Mouse (Mus musculus) neural tube, embryonic 15.5 days (tissue): ENCODE data around the gene Armc6. TPM values are rescaled to one million over a fixed set of nuclear protein-coding genes. Genes with fewer than 3 reads are reported as not detected.

Experiments
- ATAC-seq: fragments of 200-750 bp; cut with Nextera tagmentation; 2 replicates; pipeline ENCODE4 v1.8.0; 2017; ENCODE audit warnings: mild to moderate bottlenecking, moderate TSS enrichment, moderate library complexity; ENCODE audit not compliant: low FRiP score
- H3K27ac ChIP-seq: fragments of 300-500 bp; sonication (generic); replicated peaks from 2 replicates; pipeline ENCODE4 v1.5.1; 2015; ENCODE audit warnings: mild to moderate bottlenecking, inconsistent platforms
- H3K27me3 ChIP-seq: fragments of 300-500 bp; sonication (generic); replicated peaks from 2 replicates; pipeline ENCODE4 v1.6.1; 2015; ENCODE audit warnings: inconsistent platforms
- H3K36me3 ChIP-seq: fragments of 300-500 bp; sonication (generic); 2 replicates; pipeline ENCODE4 v1.6.1; 2015; ENCODE audit warnings: inconsistent platforms
- H3K4me1 ChIP-seq: fragments of 300-500 bp; sonication (generic); 2 replicates; pipeline ENCODE4 v1.6.1; 2015; ENCODE audit warnings: inconsistent platforms
- H3K4me2 ChIP-seq: fragments of 300-500 bp; sonication (generic); 2 replicates; pipeline ENCODE4 v1.6.1; 2015; ENCODE audit warnings: inconsistent platforms, mild to moderate bottlenecking, moderate library complexity
- H3K4me3 ChIP-seq: fragments of 300-500 bp; sonication (generic); replicated peaks from 2 replicates; pipeline ENCODE4 v1.5.1; 2015; ENCODE audit warnings: mild to moderate bottlenecking, inconsistent platforms
- H3K9ac ChIP-seq: fragments of 300-500 bp; sonication (generic); replicated peaks from 2 replicates; pipeline ENCODE4 v1.6.1; 2015; ENCODE audit warnings: mild to moderate bottlenecking, inconsistent platforms
- H3K9me3 ChIP-seq: fragments of 300-500 bp; sonication (generic); replicated peaks from 2 replicates; pipeline ENCODE4 v1.6.1; 2016; ENCODE audit warnings: inconsistent platforms
- WGBS: fragments of 180-500 bp; shearing (Covaris S2); methylation state at CpG from one replicate; pipeline ENCODE4 v1.1.7; 2015; ENCODE audit warnings: mixed read lengths; 5-methylcytosine and 5-hydroxymethylcytosine counted together
- polyA plus RNA-seq: library from polyadenylated mRNA; unstranded; fragments of >200 nt; fragmentation: Nextera tagmentation; extraction: Ambion mirVana; gene quantifications from 2 replicates; pipeline ENCODE4 v1.2.1, GENCODE M21; 2015

The Armc6 gene
- polyA plus RNA-seq, 1 experiment from 2014 or later, result 112 TPM

DNA sequence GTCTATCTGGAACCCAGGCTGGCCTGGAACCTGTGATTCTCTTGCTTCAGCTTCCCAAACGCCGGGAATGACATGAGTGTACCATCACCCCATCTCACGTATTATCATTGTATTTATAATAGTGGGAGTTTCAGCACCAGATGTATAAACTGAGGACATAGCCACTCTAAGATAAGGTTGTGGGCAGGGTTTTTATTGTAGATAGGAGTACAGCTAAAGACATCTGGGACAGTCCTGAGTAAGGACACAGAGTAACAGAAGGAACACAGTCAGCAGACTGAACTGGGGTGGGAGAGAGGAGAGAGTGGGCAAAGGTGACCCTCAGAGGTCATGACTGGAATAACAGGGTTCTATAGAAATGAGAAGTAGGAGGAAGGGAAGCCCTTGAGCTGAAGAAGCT, 33.4 kb upstream of the Armc6 start:
- H3K4me1 ChIP-seq, result no peaks in the 10 kb centered on the region
- WGBS, result 89% methylated on average over 3 of the region's 3 CpGs
- no peak overlapping the region for H3K4me2 ChIP-seq
- peaks cover 38% of the 10 kb centered on the region for H3K36me3 ChIP-seq
- no peaks in the 10 kb centered on the region for H3K9me3 ChIP-seq
- H3K9ac ChIP-seq, result no peak overlapping the region
- no peak for ATAC-seq
- no peak overlapping the region for H3K27ac ChIP-seq
- no peak overlapping the region for H3K4me3 ChIP-seq
- H3K27me3 ChIP-seq, result no peaks in the 10 kb centered on the region

DNA sequence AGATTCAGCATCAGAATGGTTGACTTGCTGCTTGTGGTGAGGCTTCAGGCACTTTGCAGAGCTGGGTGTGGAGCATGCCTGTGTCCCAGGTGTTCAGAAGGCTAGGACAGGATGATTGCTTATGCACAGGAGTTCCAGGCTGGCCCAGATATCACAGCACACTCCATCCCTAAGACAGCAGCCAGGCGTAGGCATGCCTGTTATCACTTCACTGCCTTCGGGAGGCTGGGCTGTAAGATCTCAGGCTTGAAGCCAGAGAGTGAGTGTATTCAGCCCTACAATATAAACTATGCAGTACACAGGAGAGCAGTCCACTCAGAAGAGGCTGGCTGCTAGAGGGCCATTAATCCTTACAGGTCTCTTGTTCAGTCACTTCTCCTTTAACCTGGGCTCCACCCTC, 24.8 kb upstream of the Armc6 start:
- H3K4me2 ChIP-seq, result no peak overlapping the region
- H3K9me3 ChIP-seq, result no peaks in the 10 kb centered on the region
- H3K27me3 ChIP-seq, result no peaks in the 10 kb centered on the region
- no peak overlapping the region for H3K4me3 ChIP-seq
- no peak overlapping the region for H3K9ac ChIP-seq
- ATAC-seq, result no peak
- no peaks in the 10 kb centered on the region for H3K4me1 ChIP-seq
- 88% methylated on average over 2 of the region's 2 CpGs for WGBS
- peaks cover 97% of the 10 kb centered on the region for H3K36me3 ChIP-seq
- H3K27ac ChIP-seq, result no peak overlapping the region

DNA sequence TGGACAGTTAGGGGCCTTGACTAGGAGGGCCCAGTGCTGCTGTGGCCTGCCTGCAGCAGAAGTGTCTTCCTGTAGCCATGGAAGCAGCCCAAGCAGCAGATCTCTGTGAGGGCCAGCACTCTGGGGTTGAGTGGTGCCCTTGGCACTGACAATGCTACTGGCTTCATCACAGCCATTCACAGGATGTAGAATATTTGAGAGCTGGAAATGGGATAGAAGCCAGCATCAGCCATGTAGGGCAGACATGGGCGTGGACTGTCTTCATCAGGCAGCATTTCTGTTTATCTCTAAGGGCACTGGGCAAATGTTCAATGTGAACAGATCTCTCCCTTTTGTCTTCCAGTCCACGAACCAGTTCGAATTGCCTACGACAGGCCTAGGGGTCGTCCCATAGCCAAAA, 24.3 kb upstream of the Armc6 start:
- Histone ChIP-seq H3K4me3 (no peak overlapping the region), H3K27ac (no peak overlapping the region), H3K9ac (no peak overlapping the region), H3K4me1 (no peaks in the 10 kb centered on the region), H3K36me3 (peaks cover 97% of the 10 kb centered on the region), H3K4me2 (no peak overlapping the region), H3K9me3 (no peaks in the 10 kb centered on the region), H3K27me3 (no peaks in the 10 kb centered on the region)
- WGBS, result 92% methylated on average over 5 of the region's 5 CpGs
- ATAC-seq, result no peak

DNA sequence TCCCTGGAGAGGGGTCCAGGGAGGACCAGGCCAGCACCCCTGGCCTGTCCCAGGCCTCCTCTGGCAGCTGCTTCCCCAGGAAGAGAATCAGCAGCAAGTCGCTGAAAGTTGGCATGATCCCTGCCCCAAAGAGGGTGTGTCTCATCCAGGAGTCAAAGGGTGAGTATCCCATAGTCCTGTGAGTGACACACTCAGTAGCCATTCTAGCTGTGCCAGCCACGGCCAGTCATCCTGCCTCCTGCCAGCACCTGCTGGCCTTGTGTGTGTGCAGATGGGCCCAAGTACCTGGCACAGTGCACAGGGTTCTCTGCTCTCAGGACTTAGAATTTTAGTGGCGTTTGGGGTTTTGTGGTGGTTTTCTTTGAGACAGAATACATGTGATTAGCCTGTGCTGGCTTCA, 23.2 kb upstream of the Armc6 start:
- Histone ChIP-seq H3K4me2 (no peak overlapping the region), H3K4me1 (no peaks in the 10 kb centered on the region), H3K9me3 (no peaks in the 10 kb centered on the region), H3K4me3 (no peak overlapping the region), H3K27ac (no peak overlapping the region), H3K27me3 (no peaks in the 10 kb centered on the region), H3K9ac (no peak overlapping the region; the same call in 1 of the 2 replicates), H3K36me3 (peaks cover 97% of the 10 kb centered on the region)
- 90% methylated on average over 3 of the region's 3 CpGs for WGBS
- ATAC-seq, result no peak

DNA sequence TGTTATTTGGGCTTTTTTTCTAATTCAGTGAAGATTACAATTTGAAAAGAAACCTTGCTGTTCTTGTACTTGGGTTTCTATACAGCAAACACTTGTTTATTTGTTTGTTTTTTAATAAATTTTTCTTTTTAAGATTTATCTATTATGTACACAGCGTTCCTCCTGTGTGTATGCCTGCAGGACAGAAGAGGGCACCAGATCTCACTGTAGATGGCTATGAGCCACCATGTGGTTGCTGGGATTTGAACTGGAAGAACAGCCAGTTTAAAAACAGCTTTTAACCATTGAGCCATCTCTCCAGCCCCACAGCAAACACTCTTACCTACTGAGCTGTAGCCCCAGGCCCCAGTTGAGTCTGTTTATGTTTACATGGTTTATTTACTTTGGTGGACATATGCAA, 20.4 kb upstream of the Armc6 start:
- Histone ChIP-seq H3K27me3 (no peaks in the 10 kb centered on the region), H3K4me2 (no peak overlapping the region), H3K9me3 (no peaks in the 10 kb centered on the region), H3K4me3 (no peak overlapping the region), H3K36me3 (peaks cover 97% of the 10 kb centered on the region), H3K27ac (no peak overlapping the region), H3K4me1 (no peaks in the 10 kb centered on the region), H3K9ac (no peak overlapping the region)
- 82% methylated on average over 1 of the region's 1 CpGs for WGBS
- no peak for ATAC-seq

DNA sequence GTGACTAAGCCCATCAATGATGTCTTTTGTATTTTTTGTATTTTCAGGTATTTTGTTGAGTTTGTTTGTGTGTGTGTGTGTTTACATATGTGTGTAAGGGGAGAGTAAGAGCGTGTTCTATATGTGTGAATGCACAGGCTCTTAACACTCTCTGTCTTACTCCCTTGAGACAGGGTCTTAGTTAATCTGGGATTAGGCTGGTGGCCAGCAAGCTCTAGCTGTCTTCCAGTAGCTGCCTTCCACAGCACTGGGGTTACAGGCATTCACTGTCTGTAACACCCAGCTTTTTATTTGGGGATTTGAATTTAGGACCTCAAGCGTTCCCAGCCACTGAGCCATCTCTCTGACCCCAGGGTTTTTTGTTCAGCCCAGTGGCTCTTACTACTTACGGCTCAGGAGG, 13.6 kb upstream of the Armc6 start:
- Histone ChIP-seq H3K4me2 (no peak overlapping the region), H3K4me1 (peaks cover 32% of the 10 kb centered on the region), H3K27me3 (no peaks in the 10 kb centered on the region), H3K4me3 (no peak overlapping the region), H3K9me3 (no peaks in the 10 kb centered on the region), H3K27ac (no peak overlapping the region), H3K9ac (no peak overlapping the region), H3K36me3 (peaks cover 84% of the 10 kb centered on the region)
- ATAC-seq, result no peak
- WGBS, result 91% methylated on average over 3 of the region's 3 CpGs

DNA sequence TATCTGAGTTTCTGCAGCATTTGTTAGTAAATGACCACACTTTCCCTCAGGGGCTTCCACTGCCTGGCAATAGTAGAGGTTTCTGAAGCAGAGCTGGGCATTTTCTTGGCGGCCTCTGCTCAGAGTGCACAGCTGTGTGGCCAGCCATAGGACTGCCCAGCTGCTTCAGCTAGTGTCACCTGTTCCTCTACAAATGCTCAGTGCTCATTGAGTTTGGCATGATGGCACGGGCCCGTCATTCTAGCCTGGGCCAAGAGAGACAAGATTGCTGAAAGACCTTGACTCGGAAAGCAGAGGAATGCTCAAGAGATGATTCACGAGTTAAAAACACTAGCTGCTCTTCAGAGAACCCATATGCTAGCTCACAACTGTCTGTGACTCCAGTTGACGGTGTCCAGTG, 12.4 kb upstream of the Armc6 start:
- Histone ChIP-seq H3K9ac (no peak overlapping the region), H3K36me3 (peaks cover 84% of the 10 kb centered on the region), H3K27me3 (no peaks in the 10 kb centered on the region), H3K4me3 (no peak overlapping the region), H3K27ac (no peak overlapping the region), H3K9me3 (no peaks in the 10 kb centered on the region), H3K4me2 (no peak overlapping the region), H3K4me1 (peaks cover 32% of the 10 kb centered on the region)
- no peak for ATAC-seq
- WGBS, result 92% methylated on average over 6 of the region's 6 CpGs

DNA sequence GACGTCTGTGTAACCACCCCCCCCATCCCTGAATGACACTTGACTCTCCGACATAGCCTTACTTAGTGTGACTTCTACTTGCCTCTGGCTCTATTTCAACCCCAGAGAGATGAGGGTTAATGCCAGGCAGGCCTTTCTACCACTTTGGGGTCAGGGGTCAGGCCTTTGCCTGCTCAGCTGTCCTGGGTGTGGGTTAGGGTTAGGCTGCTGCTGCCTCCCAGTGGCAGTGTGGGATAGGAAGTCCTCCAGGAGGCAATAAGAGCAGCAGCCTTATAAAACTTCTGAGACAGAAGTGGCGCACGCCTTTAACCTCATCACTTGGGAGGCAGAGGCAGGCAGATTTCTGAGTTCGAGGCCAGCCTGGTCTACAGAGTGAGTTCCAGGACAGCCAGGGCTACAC, 6.4 kb upstream of the Armc6 start:
- WGBS, result 87% methylated on average over 5 of the region's 5 CpGs
- H3K27ac ChIP-seq, result no peak overlapping the region
- H3K4me3 ChIP-seq, result no peak overlapping the region
- no peak for ATAC-seq
- H3K27me3 ChIP-seq, result no peaks in the 10 kb centered on the region
- H3K36me3 ChIP-seq, result peaks cover 77% of the 10 kb centered on the region
- H3K4me2 ChIP-seq, result no peak overlapping the region
- H3K9me3 ChIP-seq, result no peaks in the 10 kb centered on the region
- no peak overlapping the region for H3K9ac ChIP-seq
- peaks cover 36% of the 10 kb centered on the region for H3K4me1 ChIP-seq

DNA sequence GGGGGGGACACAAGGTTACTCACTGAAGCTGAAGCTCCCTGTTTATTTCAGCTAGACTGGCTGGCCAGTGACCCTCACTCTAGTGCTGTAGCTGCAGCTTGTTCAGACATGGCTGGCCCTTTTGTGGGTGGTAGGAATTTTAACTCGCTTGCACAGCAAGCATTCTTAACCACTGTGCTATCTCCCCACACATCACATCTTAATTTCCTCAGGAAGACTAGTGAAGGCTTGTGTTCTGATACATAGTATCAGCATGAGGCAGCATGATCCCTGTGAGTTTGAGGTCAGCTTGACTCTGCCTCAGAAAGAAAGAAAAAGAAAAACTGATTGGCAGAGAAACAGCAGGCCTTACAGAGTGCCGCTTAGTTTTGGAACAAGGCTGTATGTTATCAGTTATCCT, 3.6 kb upstream of the Armc6 start:
- no peak for ATAC-seq
- Histone ChIP-seq H3K4me3 (no peak overlapping the region), H3K9me3 (no peaks in the 10 kb centered on the region), H3K27me3 (no peaks in the 10 kb centered on the region), H3K36me3 (peaks cover 60% of the 10 kb centered on the region), H3K27ac (no peak overlapping the region), H3K9ac (no peak overlapping the region), H3K4me2 (no peak overlapping the region), H3K4me1 (peaks cover 35% of the 10 kb centered on the region)
- 89% methylated on average over 2 of the region's 2 CpGs for WGBS

DNA sequence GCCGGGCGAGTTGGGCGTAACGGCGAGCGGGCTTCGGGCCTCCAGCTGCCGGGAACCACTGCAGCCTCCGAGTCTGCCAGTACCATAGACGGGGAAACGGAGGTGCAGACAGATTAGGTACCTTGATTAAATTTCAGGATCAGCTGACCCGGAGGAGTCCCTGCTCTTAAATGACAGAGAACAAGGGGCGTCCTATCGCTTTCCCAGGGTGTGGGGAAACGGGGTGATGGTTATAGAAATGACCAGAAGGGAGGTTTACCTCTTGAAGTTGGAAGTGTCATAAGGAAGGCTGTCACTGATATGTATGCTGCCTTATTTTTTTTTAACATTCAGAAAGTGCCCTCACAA, 489 bp upstream of the Armc6 start:
- H3K27me3 ChIP-seq, result no peaks in the 10 kb centered on the region
- peaks cover 42% of the 10 kb centered on the region for H3K36me3 ChIP-seq
- no peak for ATAC-seq
- peak overlapping the region; percentile 98 for H3K27ac ChIP-seq
- WGBS, result under 1% methylated on average over 15 of the region's 15 CpGs
- peak overlapping the region; percentile 86 for H3K4me2 ChIP-seq
- no peaks in the 10 kb centered on the region for H3K9me3 ChIP-seq
- peaks cover 44% of the 10 kb centered on the region for H3K4me1 ChIP-seq
- H3K4me3 ChIP-seq, result peak overlapping the region; percentile 94
- peak overlapping the region; percentile 92 for H3K9ac ChIP-seq

DNA sequence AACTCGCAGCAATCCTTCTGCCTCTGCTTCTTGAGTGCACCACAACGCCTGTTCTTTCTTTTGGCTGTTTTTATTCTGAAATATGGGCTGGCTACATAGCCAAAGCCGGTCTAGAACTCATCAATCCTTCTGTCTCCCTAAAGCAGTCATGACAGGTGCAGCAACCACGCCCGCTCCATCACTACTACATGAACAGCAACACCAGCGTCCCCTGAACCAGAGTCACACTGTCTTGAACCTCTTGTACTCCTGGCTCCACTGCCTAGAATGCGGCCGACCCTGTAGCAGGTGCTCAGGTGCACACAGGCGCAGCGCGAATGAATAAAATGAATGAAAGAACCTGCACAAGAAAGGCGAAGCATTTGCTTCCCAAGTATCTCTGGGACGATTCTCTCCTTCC, 660 bp downstream of the Armc6 start:
- no peaks in the 10 kb centered on the region for H3K9me3 ChIP-seq
- peak overlapping the region; percentile 86 for H3K4me2 ChIP-seq
- peak overlapping the region; percentile 94 for H3K4me3 ChIP-seq
- peak overlapping the region; percentile 98 for H3K27ac ChIP-seq
- peak; percentile 67 for ATAC-seq
- peak overlapping the region; percentile 92 for H3K9ac ChIP-seq
- no peaks in the 10 kb centered on the region for H3K27me3 ChIP-seq
- peaks cover 46% of the 10 kb centered on the region for H3K36me3 ChIP-seq
- 5% methylated on average over 13 of the region's 13 CpGs for WGBS
- H3K4me1 ChIP-seq, result peaks cover 44% of the 10 kb centered on the region

DNA sequence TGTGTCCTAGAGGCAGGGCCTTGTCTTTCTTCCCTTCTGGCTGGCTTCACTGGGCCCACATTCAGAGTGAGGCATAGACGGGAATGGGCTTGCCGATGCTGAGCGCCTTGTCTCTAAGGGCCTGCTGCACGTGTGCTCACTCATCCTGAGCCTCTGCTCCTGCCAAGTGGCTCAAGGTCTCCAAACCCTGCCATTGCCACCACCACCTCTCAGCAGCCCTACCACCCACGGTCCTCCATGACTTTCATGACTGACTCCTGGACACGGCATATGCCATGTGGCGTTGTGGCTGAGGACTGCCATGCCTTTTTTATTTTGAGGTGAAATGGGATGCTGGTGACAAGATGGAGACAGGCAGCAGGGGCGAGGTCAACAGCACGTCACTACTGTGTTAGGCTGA, 3.4 kb downstream of the Armc6 start:
- H3K27me3 ChIP-seq, result no peaks in the 10 kb centered on the region
- no peaks in the 10 kb centered on the region for H3K9me3 ChIP-seq
- H3K4me1 ChIP-seq, result peaks cover 29% of the 10 kb centered on the region
- H3K4me3 ChIP-seq, result no peak overlapping the region
- H3K27ac ChIP-seq, result no peak overlapping the region
- H3K36me3 ChIP-seq, result peaks cover 41% of the 10 kb centered on the region
- ATAC-seq, result no peak
- H3K9ac ChIP-seq, result no peak overlapping the region
- no peak overlapping the region for H3K4me2 ChIP-seq
- 95% methylated on average over 9 of the region's 9 CpGs for WGBS

DNA sequence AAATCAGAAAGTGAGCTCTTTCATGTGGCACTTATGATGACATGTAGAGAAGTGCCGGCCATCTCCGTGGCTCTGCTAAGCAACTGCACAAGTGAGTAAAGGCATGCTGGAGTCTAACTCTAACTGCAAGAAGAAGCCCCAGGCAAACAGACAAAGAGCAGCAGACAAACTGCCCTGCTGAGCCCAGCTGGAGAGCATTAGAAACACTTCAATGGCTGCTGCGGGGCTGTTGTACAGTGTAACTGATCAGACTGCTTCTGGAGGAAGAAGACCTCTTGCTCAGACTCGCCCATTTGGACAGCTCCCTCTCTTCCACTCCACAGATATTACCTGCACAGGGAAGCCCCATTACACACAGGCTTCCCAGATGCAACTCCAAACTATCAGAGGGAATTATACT, 6.3 kb downstream of the Armc6 start:
- 36% methylated on average over 4 of the region's 4 CpGs for WGBS
- H3K9me3 ChIP-seq, result no peaks in the 10 kb centered on the region
- no peak overlapping the region for H3K4me3 ChIP-seq
- no peak overlapping the region for H3K27ac ChIP-seq
- no peak for ATAC-seq
- H3K9ac ChIP-seq, result no peak overlapping the region
- H3K27me3 ChIP-seq, result no peaks in the 10 kb centered on the region
- peaks cover 13% of the 10 kb centered on the region for H3K4me1 ChIP-seq
- H3K36me3 ChIP-seq, result peaks cover 69% of the 10 kb centered on the region
- H3K4me2 ChIP-seq, result no peak overlapping the region
